Mouse (Mus musculus) left cerebral cortex, postnatal 4 days (tissue): ENCODE data around the gene Acad8. TPM values are rescaled to one million over a fixed set of nuclear protein-coding genes. Genes with fewer than 3 reads are reported as not detected.

ENCODE experiments used
- DNase-seq: peaks from one replicate; pipeline ENCODE4 v3.0.0-alpha.2; 2022
- intact Hi-C: fragments of 180-260 bp; cut with DNase I; formaldehyde crosslinking; loops from one replicate; pipeline ENCODE4 v1.15.1; 2025
- total RNA-seq, 2 experiments: library from RNA; stranded (reverse); gene quantifications; 2 replicates each; pipeline ENCODE4 v1.2.3; 2021

Acad8 gene
- 10 to 100 TPM; 25.8 to 28.7 TPM for total RNA-seq

GRCm38 (mm10) chr9:26999461-27000395 lies at the start of gene Acad8, which contains the start of gene Thyn1:
TSS of gene Acad8 (minus strand) at chr9:26999566.
TSS of gene Thyn1 (plus strand) at chr9:26999710.
- intact Hi-C loops, result no loop called here
- peak; percentile 98 for DNase-seq

- no peak for DNase-seq
- intact Hi-C loops, result no loop called here
These were observed 44.5 kb upstream of the Acad8 start for GRCm38 (mm10) chr9:27043892-27044291.

- no peak for DNase-seq
- intact Hi-C loops, result no loop called here
These were observed 31.4 kb upstream of the Acad8 start for GRCm38 (mm10) chr9:27030763-27031100.

GRCm38 (mm10) chr9:27029828-27030762 lies 30.7 kb upstream of the Acad8 start, which contains the start of the genes Vps26b and Ncapd3:
TSS of gene Vps26b (minus strand) at chr9:27030065.
TSS of gene Ncapd3 (plus strand) at chr9:27030175.
- DNase-seq, result peak; percentile 97
- intact Hi-C loops, result no loop called here

- intact Hi-C loops, result no loop called here
- peak; percentile 46 for DNase-seq
These were observed 29.9 kb upstream of the Acad8 start for GRCm38 (mm10) chr9:27029022-27029827.

- DNase-seq, result no peak
These were observed 27.3 kb upstream of the Acad8 start for GRCm38 (mm10) chr9:27026708-27027107.

GRCm38 (mm10) chr9:27023681-27024080 lies 24.3 kb upstream of the Acad8 start:
- no peak for DNase-seq
- intact Hi-C loops, result no loop called here

More at GRCm38 (mm10) chr9:27026708-27027107, 27.3 kb upstream of the Acad8 start:
- intact Hi-C loops, result no loop called here

- intact Hi-C loops, result no loop called here
- DNase-seq, result no peak
These were observed 19.6 kb upstream of the Acad8 start for GRCm38 (mm10) chr9:27018961-27019360.

- intact Hi-C loops, result no loop called here
- no peak for DNase-seq
These were observed 12.2 kb upstream of the Acad8 start for GRCm38 (mm10) chr9:27011572-27011971.

GRCm38 (mm10) chr9:27009231-27009630 lies 9.9 kb upstream of the Acad8 start:
- intact Hi-C loops, result no loop called here
- DNase-seq, result no peak

- intact Hi-C loops, result no loop called here
- DNase-seq, result no peak
These were observed 7.5 kb upstream of the Acad8 start for GRCm38 (mm10) chr9:27006866-27007265.

- intact Hi-C loops, result no loop called here
- no peak for DNase-seq
These were observed 6.6 kb upstream of the Acad8 start for GRCm38 (mm10) chr9:27005933-27006332.

- intact Hi-C loops, result no loop called here
- no peak for DNase-seq
These were observed 5.9 kb upstream of the Acad8 start for GRCm38 (mm10) chr9:27005231-27005630.

GRCm38 (mm10) chr9:26998669-26999460 lies 501 bp downstream of the Acad8 start:
- intact Hi-C loops, result no loop called here

GRCm38 (mm10) chr9:26997501-26997900 lies 1.9 kb downstream of the Acad8 start:
- DNase-seq, result no peak
- intact Hi-C loops, result no loop called here

More at GRCm38 (mm10) chr9:26998669-26999460, 501 bp downstream of the Acad8 start:
- DNase-seq, result no peak

- intact Hi-C loops, result no loop called here
- no peak for DNase-seq
These were observed 2.3 kb downstream of the Acad8 start for GRCm38 (mm10) chr9:26997062-26997461.

- no peak for DNase-seq
- intact Hi-C loops, result no loop called here
These were observed 5.5 kb downstream of the Acad8 start for GRCm38 (mm10) chr9:26993900-26994299.

- intact Hi-C loops, result no loop called here
- DNase-seq, result no peak
These were observed 6.2 kb downstream of the Acad8 start for GRCm38 (mm10) chr9:26993118-26993517.

GRCm38 (mm10) chr9:26990181-26990580 lies 9.2 kb downstream of the Acad8 start:
- intact Hi-C loops, result no loop called here
- DNase-seq, result no peak
